Mouse (Mus musculus) spleen, adult 2 months (tissue): ENCODE results near the gene Zfp408.

Experiments used
- CTCF ChIP-seq: fragments of 200-500 bp; IDR thresholded peaks from 2 replicates; pipeline ENCODE4 v1.5.1; 2011; ENCODE audit warnings: mild to moderate bottlenecking, inconsistent platforms; ENCODE audit not compliant: insufficient read depth, insufficient read length, insufficient replicate concordance; ENCODE audit errors: extremely low read depth
- POLR2A ChIP-seq: fragments of 200-500 bp; IDR thresholded peaks from 2 replicates; pipeline ENCODE4 v1.6.1; 2011; ENCODE audit warnings: low read depth, low read length, inconsistent platforms

- TF ChIP-seq CTCF (no peak), POLR2A (no peak)
These were observed 26.8 kb upstream of the Zfp408 start for GRCm38 (mm10) chr2:91676420-91676819.
